In genomic region chr6:88760935-88761635, GRCm38 (mm10) we compare ENCODE assay signal across 10 mouse cellular contexts. TPM values are rescaled to one million over a fixed set of nuclear protein-coding genes. Genes with fewer than 3 reads are reported as not detected.
DNase-seq lines count a peak whose midpoint lies in the region; ATAC-seq lines count a peak whose summit lies in the region.
"Had no signal": no experiment of that assay in that cellular context is flagged by ENCODE, and none has a peak within 500 bp of the region (broad histone marks: within the 10 kb centered on the region; RNA-seq: fewer than 3 reads in every experiment).

No protein-coding gene starts in this region.

- peak overlapping the region; percentile 77 for H3K27ac ChIP-seq in forebrain, embryonic 13.5 days
- no peak overlapping the region for H3K27ac ChIP-seq in forebrain, embryonic 12.5 days
- no peak overlapping the region for H3K27ac ChIP-seq in midbrain, embryonic 13.5 days
- no peak overlapping the region for H3K27ac ChIP-seq in midbrain, embryonic 10.5 days (replicated peaks)
- peak overlapping the region; percentile 35; the same call in 1 of the 2 replicates for H3K27ac ChIP-seq in hindbrain, embryonic 15.5 days (replicated peaks)
- H3K27ac ChIP-seq in stomach, embryonic 16.5 days (ENCODE audit: low read length), result 0 out of 2 replicates have a peak overlapping the region, but pooled peaks have one; percentile 59

- intact Hi-C loops in left cerebral cortex, postnatal 10 days (cut with DNase I), result no loop called here

- H3K4me1 ChIP-seq in forebrain, embryonic 13.5 days, result peaks cover 30% of the 10 kb centered on the region
- H3K4me1 ChIP-seq in forebrain, embryonic 12.5 days, result peaks cover 19% of the 10 kb centered on the region
- peaks cover 19% of the 10 kb centered on the region for H3K4me1 ChIP-seq in midbrain, embryonic 13.5 days (replicated peaks)
- H3K4me1 ChIP-seq in midbrain, embryonic 10.5 days, result peaks cover 28% of the 10 kb centered on the region; the same call in 1 of the 2 replicates
- peaks cover 35% of the 10 kb centered on the region for H3K4me1 ChIP-seq in hindbrain, embryonic 15.5 days (replicated peaks)
- peaks cover 76% of the 10 kb centered on the region for H3K4me1 ChIP-seq in stomach, embryonic 16.5 days (ENCODE audit: control insufficient read depth, insufficient read depth, low read length)

- no peaks in the 10 kb centered on the region for H3K9me3 ChIP-seq in forebrain, embryonic 13.5 days (replicated peaks)
- no peaks in the 10 kb centered on the region for H3K9me3 ChIP-seq in forebrain, embryonic 12.5 days
- no peaks in the 10 kb centered on the region for H3K9me3 ChIP-seq in midbrain, embryonic 13.5 days
- no peaks in the 10 kb centered on the region for H3K9me3 ChIP-seq in midbrain, embryonic 10.5 days (replicated peaks)
- no peaks in the 10 kb centered on the region for H3K9me3 ChIP-seq in hindbrain, embryonic 15.5 days
- no peaks in the 10 kb centered on the region for H3K9me3 ChIP-seq in stomach, embryonic 16.5 days (replicated peaks; ENCODE audit: control insufficient read depth, low read length)

- H3K9ac ChIP-seq in forebrain, embryonic 13.5 days, result no peak overlapping the region
- H3K9ac ChIP-seq in forebrain, embryonic 12.5 days, result no peak overlapping the region
- 0 out of 2 replicates have a peak overlapping the region, but pooled peaks have one; percentile 24 for H3K9ac ChIP-seq in midbrain, embryonic 13.5 days (replicated peaks)
- H3K9ac ChIP-seq in hindbrain, embryonic 15.5 days, result no peak overlapping the region
- no peak overlapping the region for H3K9ac ChIP-seq in stomach, embryonic 16.5 days (ENCODE audit: low read length)

- H3K36me3 ChIP-seq in forebrain, embryonic 13.5 days (ENCODE audit: poor library complexity, severe bottlenecking), result no peaks in the 10 kb centered on the region
- H3K36me3 ChIP-seq in forebrain, embryonic 12.5 days (replicated peaks), result no peaks in the 10 kb centered on the region
- H3K36me3 ChIP-seq in midbrain, embryonic 13.5 days, result no peaks in the 10 kb centered on the region
- no peaks in the 10 kb centered on the region for H3K36me3 ChIP-seq in midbrain, embryonic 10.5 days
- H3K36me3 ChIP-seq in hindbrain, embryonic 15.5 days, result no peaks in the 10 kb centered on the region
- 0 out of 2 replicates have a peak, but pooled peaks cover 6% of the 10 kb centered on the region for H3K36me3 ChIP-seq in stomach, embryonic 16.5 days (ENCODE audit: control insufficient read depth, insufficient read depth, low read length)

- no peaks in the 10 kb centered on the region for H3K27me3 ChIP-seq in forebrain, embryonic 13.5 days
- no peaks in the 10 kb centered on the region for H3K27me3 ChIP-seq in forebrain, embryonic 12.5 days
- H3K27me3 ChIP-seq in midbrain, embryonic 13.5 days, result no peaks in the 10 kb centered on the region
- peaks cover 11% of the 10 kb centered on the region; the same call in 1 of the 2 replicates for H3K27me3 ChIP-seq in midbrain, embryonic 10.5 days (ENCODE audit: low read depth, poor library complexity, severe bottlenecking)
- no peaks in the 10 kb centered on the region for H3K27me3 ChIP-seq in hindbrain, embryonic 15.5 days
- H3K27me3 ChIP-seq in stomach, embryonic 16.5 days (ENCODE audit: control insufficient read depth, insufficient read depth, low read length), result no peaks in the 10 kb centered on the region

- DNase-seq in midbrain, embryonic 10.5 days (ENCODE audit: low spot score), result no peak
- no peak for DNase-seq in left cerebral cortex, postnatal 10 days (ENCODE audit: extremely low spot score in 1 of 2, low spot score in 2 of 2)
- no peak for DNase-seq in right cerebral cortex, postnatal 25 days
- DNase-seq: kidney, adult 18-20 months; right cerebral cortex, postnatal 4 days had no signal

- H3K4me3 ChIP-seq in forebrain, embryonic 13.5 days, result no peak overlapping the region
- no peak overlapping the region for H3K4me3 ChIP-seq in forebrain, embryonic 12.5 days (replicated peaks)
- H3K4me3 ChIP-seq in midbrain, embryonic 13.5 days (replicated peaks), result no peak overlapping the region
- no peak overlapping the region for H3K4me3 ChIP-seq in midbrain, embryonic 10.5 days
- no peak overlapping the region for H3K4me3 ChIP-seq in hindbrain, embryonic 15.5 days
- H3K4me3 ChIP-seq in stomach, embryonic 16.5 days (replicated peaks; ENCODE audit: low read length), result no peak overlapping the region

- 66% methylated on average over 17 of the region's 17 CpGs for WGBS in forebrain, embryonic 13.5 days
- WGBS in forebrain, embryonic 12.5 days, result 69% methylated on average over 17 of the region's 17 CpGs
- WGBS in midbrain, embryonic 13.5 days, result 69% methylated on average over 17 of the region's 17 CpGs
- 75% methylated on average over 17 of the region's 17 CpGs for WGBS in midbrain, embryonic 10.5 days
- 62% methylated on average over 17 of the region's 17 CpGs for WGBS in hindbrain, embryonic 15.5 days
- WGBS in stomach, embryonic 16.5 days, result 73% methylated on average over 17 of the region's 17 CpGs

- no peak for ATAC-seq in forebrain, embryonic 13.5 days
- ATAC-seq in forebrain, embryonic 12.5 days (ENCODE audit: low FRiP score), result no peak
- no peak for ATAC-seq in midbrain, embryonic 13.5 days
- ATAC-seq in hindbrain, embryonic 15.5 days (ENCODE audit: low FRiP score, low read depth), result no peak
- no peak for ATAC-seq in stomach, embryonic 16.5 days (ENCODE audit: insufficient read depth, low FRiP score)

- no peak overlapping the region for H3K4me2 ChIP-seq in forebrain, embryonic 13.5 days
- no peak overlapping the region for H3K4me2 ChIP-seq in forebrain, embryonic 12.5 days
- no peak overlapping the region for H3K4me2 ChIP-seq in midbrain, embryonic 13.5 days (replicated peaks)
- no peak overlapping the region for H3K4me2 ChIP-seq in hindbrain, embryonic 15.5 days
- no peak overlapping the region for H3K4me2 ChIP-seq in stomach, embryonic 16.5 days (ENCODE audit: low read depth, low read length)

RNA-seq across cellular contexts. Expression of gene Mgll, which starts 36.9 kb away (rescaled TPM):
- polyA plus RNA-seq in forebrain, embryonic 13.5 days (2015; fragmentation: Nextera tagmentation; extraction: Ambion mirVana), result 9.0 and 11.2 TPM in 2 replicates
- polyA plus RNA-seq in forebrain, embryonic 12.5 days (2016; fragmentation: Nextera tagmentation; extraction: Ambion mirVana), result 3.5 and 5.5 TPM in 2 replicates
- 5.3 and 7.4 TPM in 2 replicates for polyA plus RNA-seq in midbrain, embryonic 13.5 days (2015; fragmentation: Nextera tagmentation; extraction: Ambion mirVana)
- 3.9 and 4.1 TPM in 2 replicates for polyA plus RNA-seq in midbrain, embryonic 10.5 days (2016; fragmentation: Nextera tagmentation; extraction: Ambion mirVana)
- polyA plus RNA-seq in hindbrain, embryonic 15.5 days (2015; fragmentation: Nextera tagmentation; extraction: Ambion mirVana), result 54.3 and 59.0 TPM in 2 replicates
- 121 and 125 TPM in 2 replicates for polyA plus RNA-seq in stomach, embryonic 16.5 days (2015; fragmentation: Nextera tagmentation; extraction: Ambion mirVana)
- total RNA-seq in left cerebral cortex, postnatal 10 days (2021), result 100 to 1,000 TPM; 105 to 106 TPM

Comparison
In these comparisons a context has a peak if more than half of its experiments do, and no peak if none do; other contexts are left out.
1. H3K27ac ChIP-seq: peak in forebrain, embryonic 13.5 days (single experiment), hindbrain, embryonic 15.5 days (single experiment) and stomach, embryonic 16.5 days (single experiment); none in forebrain, embryonic 12.5 days (single experiment), midbrain, embryonic 13.5 days (single experiment) and midbrain, embryonic 10.5 days (single experiment).